Mouse (Mus musculus): ENCODE results near the gene Slc30a1.

GRCm38 (mm10) chr1:191932286-191932985 lies 25.9 kb downstream of the Slc30a1 start:
- no peak for TF ChIP-seq CTCF (IDR thresholded peaks at IDR 0.05; ENCODE audit: insufficient read depth, low read length)
- no peak for TF ChIP-seq POLR2A (IDR thresholded peaks at IDR 0.05; ENCODE audit: borderline replicate concordance, extremely low read depth, low read depth, low read length)
